Mouse (Mus musculus) liver, postnatal 0 days (tissue): ENCODE data around the gene Cep295. TPM values are rescaled to one million over a fixed set of nuclear protein-coding genes. Genes with fewer than 3 reads are reported as not detected.

Source experiments
- ATAC-seq: fragments of 200-750 bp; cut with Nextera tagmentation; 2 replicates; pipeline ENCODE4 v1.8.0; 2017; ENCODE audit warnings: mild to moderate bottlenecking, moderate library complexity
- DNase-seq: peaks from one replicate; pipeline ENCODE4 v3.0.0-alpha.2; 2016
- H3K27ac ChIP-seq: fragments of 300-500 bp; sonication (generic); 2 replicates; pipeline ENCODE4 v1.5.1; 2014; ENCODE audit warnings: antibody characterized with exemption, moderate library complexity, mild to moderate bottlenecking, low read depth
- H3K27me3 ChIP-seq: fragments of 300-500 bp; sonication (generic); 2 replicates; pipeline ENCODE4 v1.6.1; 2014; ENCODE audit warnings: low read length, control low read depth, mixed read lengths; ENCODE audit not compliant: insufficient read depth
- H3K36me3 ChIP-seq: fragments of 300-500 bp; sonication (generic); replicated peaks from 2 replicates; pipeline ENCODE4 v1.6.1; 2014; ENCODE audit warnings: mild to moderate bottlenecking, control low read depth, low read length, moderate library complexity, mixed read lengths; ENCODE audit not compliant: insufficient read depth
- H3K4me1 ChIP-seq: fragments of 300-500 bp; sonication (generic); 2 replicates; pipeline ENCODE4 v1.6.1; 2014; ENCODE audit warnings: antibody characterized with exemption, mild to moderate bottlenecking, control low read depth; ENCODE audit not compliant: insufficient read depth
- H3K4me2 ChIP-seq: fragments of 300-500 bp; sonication (generic); 2 replicates; pipeline ENCODE4 v1.6.1; 2014; ENCODE audit warnings: low read depth, mild to moderate bottlenecking, low read length, moderate library complexity, mixed read lengths
- H3K4me3 ChIP-seq: fragments of 300-500 bp; sonication (generic); 2 replicates; pipeline ENCODE4 v1.5.1; 2014; ENCODE audit warnings: low read depth, low read length
- H3K9ac ChIP-seq: fragments of 300-500 bp; sonication (generic); replicated peaks from 2 replicates; pipeline ENCODE4 v1.6.1; 2014; ENCODE audit warnings: mild to moderate bottlenecking, moderate library complexity
- H3K9me3 ChIP-seq: fragments of 300-500 bp; sonication (generic); 2 replicates; pipeline ENCODE4 v1.6.1; 2016; ENCODE audit warnings: mild to moderate bottlenecking, control low read depth, low read length, mixed read lengths
- CTCF ChIP-seq: sonication (generic); IDR thresholded peaks from 2 replicates; pipeline ENCODE4 v1.5.1; 2016; ENCODE audit warnings: antibody characterized with exemption, low read depth
- EP300 ChIP-seq: IDR thresholded peaks from 2 replicates; pipeline ENCODE4 v1.6.1; 2016; ENCODE audit warnings: antibody characterized with exemption, low read depth, mild to moderate bottlenecking
- WGBS: fragments of 180-500 bp; shearing (Covaris S2); extraction: QIAGEN DNeasy Blood & Tissue Kit; methylation state at CpG from one replicate; pipeline ENCODE4 v1.1.7; 2014; ENCODE audit not compliant: insufficient replicate concordance; 5-methylcytosine and 5-hydroxymethylcytosine counted together
- polyA plus RNA-seq: library from polyadenylated mRNA; unstranded; fragments of >200 nt; fragmentation: Nextera tagmentation; extraction: Ambion mirVana; gene quantifications from 2 replicates; pipeline ENCODE4 v1.2.1, GENCODE M21; 2015

Cep295 gene
- 4.5 and 4.8 TPM in 2 replicates for polyA plus RNA-seq

DNA sequence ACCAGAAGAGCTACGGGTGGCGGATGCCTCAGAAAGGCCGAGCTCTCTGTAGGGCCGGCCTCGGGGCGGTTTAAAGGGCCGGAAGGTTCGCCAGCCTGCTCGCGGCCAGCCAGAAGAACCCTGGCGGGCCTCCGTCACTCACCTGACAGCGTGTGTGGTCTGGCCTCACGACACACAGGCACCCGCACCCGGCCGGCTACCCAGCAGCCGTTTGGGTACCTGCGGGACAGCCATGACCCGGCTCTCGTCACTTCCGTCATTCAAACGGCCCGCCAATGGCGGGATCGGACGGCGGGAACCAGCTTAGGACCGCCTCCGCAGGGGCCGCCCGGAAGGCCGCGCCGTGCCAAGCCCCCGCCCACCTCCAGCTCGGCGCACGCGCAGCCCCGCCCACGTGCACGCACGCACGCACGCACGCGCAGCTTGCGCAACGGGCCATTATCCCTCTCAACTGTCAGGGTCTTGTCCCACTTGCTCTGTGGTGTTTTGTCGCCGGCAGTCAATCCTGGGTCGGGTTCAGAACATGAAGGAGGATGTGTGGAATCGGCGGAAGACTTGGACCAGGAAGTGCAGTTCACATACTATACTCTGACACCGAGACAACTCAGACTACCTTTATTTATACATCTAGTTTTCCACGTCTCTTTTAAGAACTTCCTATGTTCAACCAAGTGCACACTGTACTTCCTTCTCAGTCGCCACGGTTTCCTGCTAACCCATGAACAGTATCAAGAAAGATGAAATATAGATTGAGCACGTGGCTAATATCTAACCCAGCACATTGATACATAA lies at the start of gene Cep295:
Cep295 (minus strand) TSS at position 305 of the 792 bp plus-strand sequence.
- ATAC-seq = peak; percentile 100
- TF ChIP-seq EP300 (no peak), CTCF (no peak)
- H3K4me1 ChIP-seq = peaks cover 8% of the 10 kb centered on the region; the same call in 1 of the 2 replicates
- H3K36me3 ChIP-seq = peaks cover 7% of the 10 kb centered on the region
- H3K9ac ChIP-seq = peak within 1 kb of the TSS; percentile 86
- H3K9me3 ChIP-seq = no peaks in the 10 kb centered on the region
- H3K4me3 ChIP-seq = peak within 1 kb of the TSS; percentile 81
- H3K4me2 ChIP-seq = peak within 1 kb of the TSS; percentile 73
- peak; percentile 98 for DNase-seq
- peak within 1 kb of the TSS; percentile 87 for H3K27ac ChIP-seq
- under 1% methylated on average over 58 of the region's 60 CpGs for WGBS
- no peaks in the 10 kb centered on the region for H3K27me3 ChIP-seq

DNA sequence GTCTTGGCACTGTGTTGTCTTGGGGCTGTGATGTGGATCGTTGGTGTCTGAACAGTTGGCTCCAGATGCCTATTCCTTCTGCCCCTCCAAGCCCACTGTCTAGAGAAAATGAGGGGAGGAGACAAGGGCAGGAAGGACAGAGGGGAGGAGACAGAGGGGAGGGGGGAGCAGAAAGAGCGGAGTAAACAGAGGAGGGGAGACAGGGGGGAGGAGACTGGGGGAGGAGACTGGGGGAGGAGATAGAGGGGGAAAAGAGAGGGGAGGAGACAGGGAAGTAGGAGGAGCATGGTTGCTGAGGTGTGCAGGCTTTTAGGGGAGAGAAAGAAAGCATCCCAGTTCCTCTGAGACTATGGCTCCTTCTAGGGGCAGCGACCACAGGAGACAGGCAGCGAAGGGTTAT lies 40.0 kb upstream of the Cep295 start:
- Histone ChIP-seq H3K4me2 (no peak overlapping the region), H3K27me3 (no peaks in the 10 kb centered on the region), H3K9ac (no peak overlapping the region), H3K4me1 (no peaks in the 10 kb centered on the region), H3K27ac (no peak overlapping the region), H3K36me3 (no peaks in the 10 kb centered on the region), H3K9me3 (no peaks in the 10 kb centered on the region), H3K4me3 (no peak overlapping the region)
- 64% methylated on average over 4 of the region's 4 CpGs for WGBS
- TF ChIP-seq CTCF = no peak
- TF ChIP-seq EP300 = no peak
- no peak for DNase-seq
- no peak for ATAC-seq

DNA sequence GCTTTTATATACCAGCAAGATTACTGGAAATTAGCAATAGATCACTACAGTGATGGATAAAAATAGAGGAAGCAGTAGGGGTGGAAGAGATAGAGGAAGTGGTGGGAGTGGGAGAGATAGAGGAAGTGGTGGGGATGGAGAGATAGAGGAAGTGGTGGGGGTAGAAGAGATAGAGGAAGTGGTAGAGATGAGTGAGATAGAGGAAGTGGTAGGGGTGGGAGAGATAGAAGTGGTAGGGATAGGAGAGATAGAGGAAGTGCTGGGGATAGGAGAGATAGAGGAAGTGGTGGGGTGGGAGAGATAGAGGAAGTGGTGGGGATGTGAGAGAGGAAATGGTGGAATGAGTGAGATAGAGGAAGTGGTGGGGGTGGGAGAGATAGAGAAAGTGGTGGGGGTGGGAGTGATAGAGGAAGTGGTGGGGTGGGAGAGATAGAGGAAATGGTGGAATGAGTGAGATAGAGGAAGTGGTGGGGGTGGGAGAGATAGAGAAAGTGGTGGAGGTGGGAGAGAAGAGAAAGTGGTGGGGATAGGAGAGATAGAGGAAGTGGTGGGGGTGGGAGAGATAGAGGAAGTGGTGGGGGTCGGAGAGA lies 37.9 kb upstream of the Cep295 start:
- 33% methylated on average over 1 of the region's 1 CpGs for WGBS
- Histone ChIP-seq H3K9me3 (no peaks in the 10 kb centered on the region), H3K9ac (no peak overlapping the region), H3K27me3 (no peaks in the 10 kb centered on the region), H3K36me3 (no peaks in the 10 kb centered on the region), H3K4me2 (no peak overlapping the region), H3K4me1 (no peaks in the 10 kb centered on the region), H3K27ac (no peak overlapping the region), H3K4me3 (no peak overlapping the region)
- ATAC-seq = peak; percentile 35; the same call in 1 of the 2 replicates
- DNase-seq = no peak
- TF ChIP-seq EP300 = no peak
- no peak for TF ChIP-seq CTCF

DNA sequence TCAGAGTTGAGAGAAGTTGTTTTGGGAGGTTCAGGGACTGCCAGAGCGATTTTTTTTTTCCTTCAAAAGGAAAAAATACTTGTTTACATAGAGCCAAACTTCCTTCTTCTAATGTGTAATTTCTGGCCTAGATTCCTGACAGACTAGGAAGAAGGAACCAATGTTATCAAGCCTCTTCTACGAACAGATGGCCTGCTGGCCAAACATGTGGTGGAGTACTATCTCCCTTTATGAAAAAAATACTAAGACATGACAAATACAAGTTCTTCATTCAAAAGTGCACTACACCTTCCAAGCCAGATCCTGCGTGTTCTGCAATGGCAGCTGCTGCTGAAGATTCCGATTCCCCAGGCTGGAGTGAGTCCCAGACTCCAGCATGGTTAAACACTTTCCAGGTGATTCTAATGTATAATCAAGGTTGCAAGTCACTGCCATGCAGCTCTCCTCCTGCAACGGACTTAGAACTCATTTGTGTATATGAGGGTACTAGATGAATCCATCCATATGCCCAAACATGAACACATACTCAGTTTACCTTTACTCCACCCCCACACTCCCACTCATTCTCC lies 29.6 kb upstream of the Cep295 start:
- no peak for DNase-seq
- Histone ChIP-seq H3K27ac (no peak overlapping the region), H3K9me3 (no peaks in the 10 kb centered on the region), H3K27me3 (no peaks in the 10 kb centered on the region), H3K9ac (no peak overlapping the region), H3K4me1 (no peaks in the 10 kb centered on the region; the same call in 1 of the 2 replicates), H3K4me2 (no peak overlapping the region), H3K36me3 (no peaks in the 10 kb centered on the region), H3K4me3 (no peak overlapping the region)
- no peak for TF ChIP-seq EP300
- no peak for ATAC-seq
- 59% methylated on average over 5 of the region's 5 CpGs for WGBS

DNA sequence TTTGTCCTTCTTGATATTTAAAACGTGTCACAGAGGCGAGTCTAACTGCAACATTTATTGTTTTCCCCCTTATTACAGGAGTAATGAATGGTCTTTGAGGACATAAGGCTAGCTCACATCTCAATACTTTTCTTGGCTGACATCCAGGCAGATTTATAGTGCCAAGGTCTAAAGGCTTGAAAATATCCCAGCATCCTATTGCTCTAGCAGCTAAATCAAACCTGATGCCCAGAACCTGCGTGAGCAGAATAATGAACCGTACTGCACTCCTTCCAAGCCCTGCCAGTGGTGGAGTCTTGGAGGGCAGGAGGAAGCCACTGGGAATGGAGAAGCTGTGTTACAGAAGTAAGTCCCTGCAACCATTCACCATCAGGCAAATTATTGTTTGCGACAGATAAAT lies 26.7 kb upstream of the Cep295 start:
- DNase-seq (no peak), ATAC-seq (no peak)
- Histone ChIP-seq H3K27ac (no peak overlapping the region), H3K27me3 (no peaks in the 10 kb centered on the region), H3K9me3 (no peaks in the 10 kb centered on the region), H3K4me2 (no peak overlapping the region), H3K9ac (no peak overlapping the region), H3K4me3 (no peak overlapping the region), H3K4me1 (no peaks in the 10 kb centered on the region; the same call in 1 of the 2 replicates), H3K36me3 (no peaks in the 10 kb centered on the region)
- no peak for TF ChIP-seq EP300
- no peak for TF ChIP-seq CTCF
- WGBS = 83% methylated on average over 5 of the region's 5 CpGs

DNA sequence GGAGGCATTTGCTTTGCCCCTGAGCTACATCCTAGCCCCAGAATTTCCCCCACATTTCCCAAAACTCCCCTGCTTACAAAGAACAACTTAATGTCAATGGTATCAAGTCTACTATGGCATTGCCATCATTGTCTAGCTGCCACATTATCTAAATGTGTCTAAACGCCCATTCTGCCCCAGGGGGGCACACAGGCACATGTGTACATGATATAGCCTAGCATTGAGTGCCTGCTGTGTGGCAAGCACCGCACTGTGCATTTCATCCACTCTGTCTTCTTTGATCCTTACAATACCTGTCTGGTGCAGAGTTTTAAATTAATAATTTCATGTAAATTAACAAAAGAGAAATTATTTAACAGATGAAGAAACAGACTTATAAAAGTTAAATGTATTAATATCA lies 8.7 kb upstream of the Cep295 start:
- TF ChIP-seq EP300 (no peak), CTCF (no peak)
- no peaks in the 10 kb centered on the region for H3K27me3 ChIP-seq
- H3K27ac ChIP-seq = no peak overlapping the region
- ATAC-seq (no peak), DNase-seq (no peak)
- H3K4me3 ChIP-seq = no peak overlapping the region
- no peaks in the 10 kb centered on the region for H3K36me3 ChIP-seq
- H3K9ac ChIP-seq = no peak overlapping the region
- no peaks in the 10 kb centered on the region for H3K9me3 ChIP-seq
- no peaks in the 10 kb centered on the region for H3K4me1 ChIP-seq
- H3K4me2 ChIP-seq = no peak overlapping the region
- WGBS = 60% methylated on average over 2 of the region's 2 CpGs
